Mouse (Mus musculus) heart, adult 2 months (tissue): ENCODE measurements around the gene Cerkl. TPM values are rescaled to one million over a fixed set of nuclear protein-coding genes. Genes with fewer than 3 reads are reported as not detected.

Source experiments
- DNase-seq, 2 experiments: peaks; one replicate each; pipeline ENCODE4 v3.0.0; 2021
- H3K27ac ChIP-seq: fragments of 200-600 bp; 2 replicates; pipeline ENCODE4 v1.8.1; 2022
- H3K27me3 ChIP-seq: fragments of 200-500 bp; 2 replicates; pipeline ENCODE4 v1.6.1; 2012; ENCODE audit warnings: mild to moderate bottlenecking, low read length, inconsistent platforms, mixed read lengths; ENCODE audit not compliant: control insufficient read depth, insufficient read depth
- H3K36me3 ChIP-seq: fragments of 200-500 bp; 2 replicates; pipeline ENCODE4 v1.6.1; 2012; ENCODE audit warnings: low read length, inconsistent platforms; ENCODE audit not compliant: control insufficient read depth, insufficient read depth
- H3K4me1 ChIP-seq: fragments of 200-500 bp; 2 replicates; pipeline ENCODE4 v1.6.1; 2011; ENCODE audit warnings: low read length; ENCODE audit not compliant: control insufficient read depth, insufficient read depth
- H3K4me3 ChIP-seq: fragments of 200-600 bp; 2 replicates; pipeline ENCODE4 v1.8.1; 2022
- H3K79me2 ChIP-seq: fragments of 200-500 bp; replicated peaks from 2 replicates; pipeline ENCODE4 v1.6.1; 2012; ENCODE audit warnings: mild to moderate bottlenecking, inconsistent platforms, low read length, moderate library complexity, mixed read lengths; ENCODE audit not compliant: control insufficient read depth, insufficient read depth
- H3K9ac ChIP-seq: fragments of 200-500 bp; 2 replicates; pipeline ENCODE4 v1.6.1; 2012; ENCODE audit warnings: low read depth, mild to moderate bottlenecking, control low read depth, inconsistent platforms, low read length, mixed read lengths
- CTCF ChIP-seq: fragments of 200-600 bp; IDR thresholded peaks from 2 replicates; pipeline ENCODE4 v1.8.1; 2022; ENCODE audit warnings: antibody characterized with exemption, mild to moderate bottlenecking, moderate library complexity
- EP300 ChIP-seq: fragments of 200-500 bp; IDR thresholded peaks from 2 replicates; pipeline ENCODE4 v1.6.1; 2011; ENCODE audit warnings: low read depth, low read length, control low read depth; ENCODE audit not compliant: insufficient read depth
- POLR2A ChIP-seq: fragments of 200-500 bp; IDR thresholded peaks from 2 replicates; pipeline ENCODE4 v1.6.1; 2011; ENCODE audit warnings: mild to moderate bottlenecking, low read depth, low read length, control low read depth; ENCODE audit not compliant: insufficient read depth
- WGBS: fragments of 180-500 bp; shearing (Covaris S2); methylation state at CpG from one replicate; pipeline ENCODE4 v1.1.7; 2018; 5-methylcytosine and 5-hydroxymethylcytosine counted together
- intact Hi-C: fragments of 180-260 bp; cut with DNase I; formaldehyde crosslinking; loops from one replicate; pipeline ENCODE4 v1.15.1; 2025
- polyA plus RNA-seq: library from polyadenylated mRNA; depleted of rRNA; stranded (reverse); fragments of >200 nt; gene quantifications from 2 replicates; pipeline ENCODE4 v1.2.3, GENCODE M21; 2012
- total RNA-seq, 2 experiments: library from RNA; stranded (reverse); gene quantifications; 2 replicates each; pipeline ENCODE4 v1.2.3; 2021

Cerkl gene
- total and polyA plus RNA-seq, 3 experiments, result 0.47 to 0.82 (median 0.73) TPM

DNA sequence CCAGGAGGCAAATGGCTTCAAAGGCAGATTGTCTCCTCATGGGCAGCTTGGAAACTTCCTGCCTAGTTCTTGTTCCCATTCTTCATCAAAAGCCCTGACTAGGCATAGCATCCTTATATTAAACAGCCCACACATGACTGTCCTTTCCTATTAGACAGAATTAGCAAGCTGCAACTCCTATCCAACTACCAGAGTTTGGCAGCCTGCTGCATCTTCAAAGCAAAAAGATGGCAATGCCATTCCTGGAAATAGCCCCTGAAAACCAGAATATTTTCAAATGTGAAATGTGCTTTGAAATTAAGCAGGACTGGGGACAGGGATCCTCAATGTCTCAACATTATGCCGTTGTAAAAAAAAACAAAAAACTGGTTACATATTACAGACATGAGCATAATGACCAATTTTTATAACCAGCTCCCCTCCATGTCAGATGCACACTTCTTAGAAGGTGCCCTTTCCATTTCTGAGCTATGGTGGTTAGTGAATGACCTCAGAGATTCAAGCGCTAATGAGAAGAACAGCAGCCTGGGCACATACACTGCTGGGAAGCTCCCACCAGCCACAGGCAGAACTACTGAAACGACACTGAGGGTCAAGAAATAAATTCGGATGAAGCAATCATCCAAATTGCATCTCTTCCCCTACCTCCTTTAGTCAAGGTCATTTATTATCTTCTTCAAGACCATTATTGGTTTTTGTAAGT, 104.3 kb downstream of the Cerkl start:
- no peak overlapping the region for H3K4me3 ChIP-seq
- no peaks in the 10 kb centered on the region for H3K27me3 ChIP-seq
- no peak for DNase-seq
- H3K4me1 ChIP-seq, result no peaks in the 10 kb centered on the region
- TF ChIP-seq POLR2A, result no peak
- no peak overlapping the region for H3K9ac ChIP-seq
- intact Hi-C loops, result no loop called here
- H3K79me2 ChIP-seq, result no peaks in the 10 kb centered on the region
- H3K36me3 ChIP-seq, result no peaks in the 10 kb centered on the region
- H3K27ac ChIP-seq, result no peak overlapping the region
- WGBS, result 86% methylated on average over 4 of the region's 4 CpGs

DNA sequence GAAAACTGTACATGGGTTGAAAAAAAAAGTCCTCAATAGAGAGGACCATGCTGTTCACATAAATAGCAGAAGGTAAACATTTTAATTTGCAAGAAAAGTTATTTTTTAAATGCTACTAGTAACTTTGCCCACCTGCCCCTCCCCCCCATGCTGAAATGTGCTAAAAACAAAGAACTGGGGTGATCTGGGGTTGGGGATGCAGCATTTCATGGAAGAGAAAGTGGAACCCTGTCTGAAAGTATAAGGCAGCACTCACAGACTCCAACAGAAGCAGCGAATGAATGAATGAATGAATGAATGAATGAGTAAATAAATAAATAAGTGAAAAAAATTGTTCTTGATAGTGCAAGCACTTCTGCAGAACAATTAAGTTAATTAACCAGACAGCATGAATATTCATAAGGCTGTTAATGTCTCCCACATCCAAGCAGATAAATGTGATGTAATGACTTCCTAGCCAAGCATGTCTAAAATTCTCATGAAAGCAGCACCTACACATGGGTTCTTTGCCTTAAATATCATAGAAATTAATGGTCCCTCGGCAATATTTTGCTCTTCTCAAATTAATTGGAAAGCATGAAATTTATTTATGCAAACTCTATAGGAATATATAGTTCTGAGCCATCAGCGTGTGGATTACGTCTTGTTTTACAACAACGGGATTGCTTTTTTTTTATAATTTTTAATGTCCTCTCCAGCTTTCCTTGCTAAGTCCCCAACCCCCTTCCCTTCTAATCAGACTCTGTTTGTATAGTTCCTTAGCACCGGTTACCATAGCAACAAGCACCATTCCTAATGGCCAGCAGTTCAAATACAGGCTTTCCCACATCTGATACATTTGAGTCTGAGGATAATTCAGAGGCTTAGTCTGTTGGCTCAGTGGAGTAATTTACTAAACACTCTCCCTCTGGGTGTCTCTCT, 105.1 kb downstream of the Cerkl start:
- no peak overlapping the region for H3K4me3 ChIP-seq
- intact Hi-C loops, result no loop called here
- H3K36me3 ChIP-seq, result no peaks in the 10 kb centered on the region
- no peaks in the 10 kb centered on the region for H3K4me1 ChIP-seq
- H3K9ac ChIP-seq, result no peak overlapping the region
- TF ChIP-seq CTCF, result no peak
- H3K27me3 ChIP-seq, result no peaks in the 10 kb centered on the region
- WGBS, result 81% methylated on average over 6 of the region's 6 CpGs
- no peak for DNase-seq
- H3K27ac ChIP-seq, result no peak overlapping the region
- H3K79me2 ChIP-seq, result no peaks in the 10 kb centered on the region

DNA sequence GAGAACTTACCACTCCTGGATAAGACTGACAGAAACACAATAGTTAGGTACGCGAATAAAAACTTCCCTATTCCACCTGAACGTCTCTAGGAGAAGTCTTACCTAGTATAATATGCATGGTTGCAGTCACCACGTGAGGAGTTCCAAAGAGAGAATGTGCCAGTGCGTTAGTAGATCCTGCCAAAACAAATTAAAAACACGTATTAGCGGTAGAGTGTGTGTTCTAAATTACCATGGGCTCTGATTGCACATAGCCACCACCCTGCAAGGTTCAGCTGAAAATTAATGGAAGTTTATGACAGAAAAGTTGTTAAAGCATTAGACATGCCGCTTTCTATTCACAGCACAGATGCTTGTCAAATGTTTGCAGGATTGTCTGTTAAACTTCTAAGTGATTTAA, 113.5 kb downstream of the Cerkl start:
- Histone ChIP-seq H3K9ac (no peak overlapping the region), H3K79me2 (no peaks in the 10 kb centered on the region), H3K4me1 (no peaks in the 10 kb centered on the region), H3K27me3 (no peaks in the 10 kb centered on the region), H3K27ac (no peak overlapping the region), H3K36me3 (no peaks in the 10 kb centered on the region), H3K4me3 (no peak overlapping the region)
- TF ChIP-seq POLR2A (no peak), EP300 (no peak), CTCF (no peak)
- intact Hi-C loops, result no loop called here
- WGBS, result 86% methylated on average over 8 of the region's 8 CpGs
- no peak for DNase-seq

DNA sequence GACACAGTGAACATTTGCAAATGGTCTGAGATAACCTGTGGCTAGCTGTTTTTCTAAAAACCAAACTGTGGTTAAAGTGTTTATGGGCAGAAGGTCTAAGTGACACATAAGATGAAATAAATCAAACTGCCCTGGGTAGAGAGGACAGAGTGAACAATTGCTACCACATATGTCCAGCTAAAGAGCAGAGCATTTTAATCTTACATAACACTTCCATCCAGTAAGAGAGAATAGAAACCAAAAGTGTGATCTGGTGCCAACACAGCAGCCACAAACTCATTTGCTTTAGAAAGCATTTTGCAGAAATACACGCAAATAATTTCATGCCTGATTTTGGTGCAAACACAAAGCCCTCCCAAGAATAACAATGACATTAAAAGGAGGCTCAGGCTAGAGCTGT, 117.6 kb downstream of the Cerkl start:
- Histone ChIP-seq H3K4me1 (no peaks in the 10 kb centered on the region), H3K36me3 (no peaks in the 10 kb centered on the region), H3K4me3 (no peak overlapping the region), H3K79me2 (no peaks in the 10 kb centered on the region), H3K9ac (no peak overlapping the region), H3K27ac (no peak overlapping the region), H3K27me3 (no peaks in the 10 kb centered on the region)
- no peak for DNase-seq
- intact Hi-C loops, result no loop called here
- TF ChIP-seq CTCF (no peak), EP300 (no peak), POLR2A (no peak)
- 73% methylated on average over 1 of the region's 1 CpGs for WGBS

DNA sequence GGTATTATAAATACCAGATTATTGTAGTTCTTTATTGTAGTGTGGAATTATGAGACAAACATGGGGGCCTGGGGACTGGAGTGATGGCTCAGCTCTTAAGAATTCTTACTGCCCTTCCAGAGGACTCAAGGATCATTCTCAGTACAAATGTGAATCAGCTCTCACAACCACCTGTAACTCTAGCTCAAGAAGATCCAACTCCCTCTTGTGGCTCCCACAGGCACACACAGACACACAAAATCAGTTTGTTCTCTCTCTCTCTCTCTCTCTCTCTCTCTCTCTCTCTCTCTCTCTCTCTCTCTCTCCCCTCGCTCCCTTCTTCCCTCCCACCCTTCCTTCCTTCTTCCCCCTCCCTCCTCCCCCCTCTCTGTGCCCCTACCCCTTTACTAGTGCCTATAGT, 120.4 kb downstream of the Cerkl start:
- intact Hi-C loops, result no loop called here

DNA sequence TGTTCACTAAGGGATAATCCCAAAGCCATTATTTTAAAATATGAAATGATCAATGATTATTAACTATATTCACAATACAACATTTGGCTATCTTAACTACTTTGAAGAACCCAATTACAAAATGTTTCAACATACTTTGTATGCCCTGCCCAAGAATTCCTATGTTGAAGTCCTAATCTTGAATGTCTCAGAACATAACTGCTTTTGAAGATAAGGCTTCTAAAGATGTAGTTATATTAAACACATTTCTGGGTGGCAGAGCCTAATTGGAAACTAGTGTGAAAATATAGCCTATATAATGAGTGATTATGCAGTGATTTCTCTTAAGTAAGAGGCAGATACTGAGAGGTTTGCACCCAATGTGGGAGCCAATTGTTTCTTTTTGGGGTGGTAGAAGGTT, 121.9 kb downstream of the Cerkl start:
- H3K27ac ChIP-seq, result no peak overlapping the region
- no peaks in the 10 kb centered on the region for H3K36me3 ChIP-seq
- TF ChIP-seq CTCF, result no peak
- TF ChIP-seq EP300, result no peak
- no peak for TF ChIP-seq POLR2A
- no peak for DNase-seq
- H3K79me2 ChIP-seq, result no peaks in the 10 kb centered on the region
- no peaks in the 10 kb centered on the region for H3K27me3 ChIP-seq
- no peaks in the 10 kb centered on the region for H3K4me1 ChIP-seq
- H3K9ac ChIP-seq, result no peak overlapping the region
- H3K4me3 ChIP-seq, result no peak overlapping the region
- intact Hi-C loops, result no loop called here

More for the DNA sequence above, 120.4 kb downstream of the Cerkl start:
- no peaks in the 10 kb centered on the region for H3K27me3 ChIP-seq
- TF ChIP-seq CTCF (no peak), EP300 (no peak)
- 73% methylated on average over 1 of the region's 1 CpGs for WGBS
- no peaks in the 10 kb centered on the region for H3K79me2 ChIP-seq
- no peaks in the 10 kb centered on the region for H3K36me3 ChIP-seq
- no peaks in the 10 kb centered on the region for H3K4me1 ChIP-seq
- DNase-seq, result no peak
- no peak overlapping the region for H3K9ac ChIP-seq
- no peak overlapping the region for H3K4me3 ChIP-seq
- H3K27ac ChIP-seq, result no peak overlapping the region
